Mouse (Mus musculus) hindbrain, embryonic 13.5 days (tissue): Measurements from ENCODE around the gene Stra6l. TPM values are rescaled to one million over a fixed set of nuclear protein-coding genes. Genes with fewer than 3 reads are reported as not detected.

Source experiments
- polyA plus RNA-seq: library from polyadenylated mRNA; unstranded; fragments of >200 nt; fragmentation: Nextera tagmentation; extraction: Ambion mirVana; gene quantifications from 2 replicates; pipeline ENCODE4 v1.2.1, GENCODE M21; 2015

Gene Stra6l
- polyA plus RNA-seq, 1 experiment from 2014 or later = 0.92 TPM

Other genes starting within 250 kb of the Stra6l start
- 17.7 and 18.0 TPM in 2 replicates for gene Aldh1b1, start 49.6 kb upstream of the Stra6l start, polyA plus RNA-seq
- gene Igfbpl1, start 21.7 kb upstream of the Stra6l start, polyA plus RNA-seq = 50.5 and 67.0 TPM in 2 replicates
- 0.45 and 0.74 TPM in 2 replicates for gene Ccdc180, start 41.6 kb downstream of the Stra6l start, polyA plus RNA-seq
- gene Tdrd7, start 116.7 kb downstream of the Stra6l start, polyA plus RNA-seq = 21.0 and 21.7 TPM in 2 replicates
- 1.9 and 2.1 TPM in 2 replicates for gene Tmod1, start 190.3 kb downstream of the Stra6l start, polyA plus RNA-seq